Mouse (Mus musculus) naive thymus-derived CD4-positive, alpha-beta T cell, adult 5 months (primary cell): ENCODE data around the gene Dhrs7. TPM values are rescaled to one million over a fixed set of nuclear protein-coding genes. Genes with fewer than 3 reads are reported as not detected.

ENCODE experiments used
- polyA plus RNA-seq: library from polyadenylated mRNA; unstranded; fragments of 100-300 nt; shearing (Covaris generic); gene quantifications from one replicate; pipeline ENCODE4 v1.2.1, GENCODE M21; 2017

Gene Dhrs7
- 34.9 TPM for polyA plus RNA-seq

DNA sequence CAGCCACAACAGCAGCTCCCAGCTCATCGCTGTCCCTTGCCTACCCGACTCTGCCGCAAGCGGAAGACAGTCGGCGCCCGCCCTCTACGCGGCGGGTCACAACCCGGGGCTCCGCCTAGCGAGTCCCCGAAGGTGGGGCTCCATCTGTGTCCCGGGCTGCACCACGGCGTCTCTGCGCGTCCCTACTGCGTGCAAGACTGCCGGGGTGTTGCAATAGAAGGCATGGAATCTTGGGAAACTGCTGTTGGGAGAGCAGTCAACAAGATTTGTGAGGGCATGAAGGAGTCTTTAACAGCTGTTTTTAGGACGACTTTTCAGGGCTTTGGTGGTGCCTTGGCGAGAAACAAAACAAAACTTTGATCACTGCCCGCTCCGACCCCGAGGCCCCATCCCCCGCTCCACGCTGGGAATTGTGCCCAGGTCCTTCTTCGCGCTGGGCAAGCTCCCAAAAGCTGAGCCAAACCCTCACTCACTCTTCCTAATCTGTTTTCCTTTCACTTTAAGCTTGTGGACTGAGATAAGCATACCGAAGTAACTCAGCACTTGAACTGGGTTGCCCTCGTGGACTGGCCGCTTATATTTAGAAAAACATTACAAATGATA, at the start of gene Dhrs7:
Gene Dhrs7, minus strand, starts transcription at position 175 of the 603 bp plus-strand sequence.

DNA sequence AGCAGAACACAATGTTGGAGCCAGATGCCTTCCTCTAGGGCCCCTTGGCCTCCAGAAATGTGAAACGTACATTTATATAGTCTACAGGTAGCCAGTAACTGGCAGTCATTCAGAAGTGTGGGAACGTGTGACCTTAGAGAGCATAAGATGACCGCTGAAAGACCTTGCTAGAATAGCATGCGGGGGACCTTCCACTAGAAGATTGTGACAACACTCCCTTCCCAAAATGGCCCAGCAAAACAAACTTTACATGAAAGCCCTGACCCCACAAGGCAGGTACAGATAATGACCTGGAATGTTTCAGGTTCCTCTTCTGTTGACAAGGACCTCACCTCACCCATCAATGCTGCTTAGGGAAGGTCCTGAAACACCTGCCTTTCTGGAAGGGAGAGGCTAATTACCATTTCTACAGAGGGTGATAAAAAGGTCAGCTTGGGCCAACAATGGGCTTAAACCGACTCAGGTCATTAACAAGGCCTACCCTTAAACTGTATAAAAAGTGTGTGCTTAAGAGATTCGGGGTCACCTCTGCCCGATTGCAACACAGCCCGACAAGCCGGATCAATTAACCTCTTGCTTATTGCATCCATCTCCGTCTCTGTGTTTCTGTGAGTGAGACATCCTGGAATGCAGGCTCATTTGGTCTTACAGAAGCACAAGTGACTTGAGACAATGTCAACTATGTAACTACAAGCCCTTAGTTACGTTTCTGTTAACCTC, 14.9 kb downstream of the Dhrs7 start, which contains the start of gene Gm4756:
Gene Gm4756, minus strand, starts transcription at position 51 of the 720 bp plus-strand sequence.

Other genes with a start within 250 kb of the Dhrs7 start
- gene Lrrc9, start 223.0 kb downstream of the Dhrs7 start, polyA plus RNA-seq: not detected
- 4.9 TPM for gene Pcnx4, start 128.5 kb downstream of the Dhrs7 start, polyA plus RNA-seq
- not detected for gene Gm4756, start 15.2 kb downstream of the Dhrs7 start, polyA plus RNA-seq
- gene Ppm1a, start 92.5 kb upstream of the Dhrs7 start, polyA plus RNA-seq: 121 TPM